Mouse (Mus musculus): Measurements from ENCODE around the gene AY358078.

DNA sequence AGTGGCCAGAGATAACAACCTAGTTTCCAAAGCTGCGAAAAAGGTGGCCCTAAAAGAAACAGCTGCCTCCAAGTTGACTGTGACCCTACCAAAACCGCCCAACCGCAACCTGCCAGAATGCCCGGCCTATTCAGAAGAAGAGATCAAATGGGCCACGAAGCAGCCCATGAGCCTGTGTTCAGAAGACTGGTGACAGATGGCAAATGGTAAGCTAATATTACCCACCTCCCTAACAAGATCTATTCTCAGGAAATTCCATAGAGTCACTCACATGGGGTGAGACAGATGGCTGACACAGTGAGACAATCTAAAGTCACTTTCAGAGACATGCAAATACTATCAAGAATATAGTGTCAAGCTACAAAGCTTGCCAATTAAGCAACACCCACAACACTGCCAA lies 12.8 kb upstream of the AY358078 start:
- TF ChIP-seq POLR2A (IDR thresholded peaks at IDR 0.05; ENCODE audit: insufficient read depth, low read depth, low read length) (no peak), CTCF (IDR thresholded peaks at IDR 0.05) (no peak), EP300 (IDR thresholded peaks at IDR 0.05; ENCODE audit: insufficient read depth, low read depth, low read length) (no peak)
